Mouse (Mus musculus) hindbrain, embryonic 12.5 days (tissue): ENCODE measurements around the gene Sprr1b. TPM values are rescaled to one million over a fixed set of nuclear protein-coding genes. Genes with fewer than 3 reads are reported as not detected.

Experiments
- ATAC-seq: fragments of 200-750 bp; cut with Nextera tagmentation; 2 replicates; pipeline ENCODE4 v1.8.0; 2017; ENCODE audit warnings: moderate TSS enrichment; ENCODE audit not compliant: low FRiP score
- H3K27ac ChIP-seq: fragments of 300-500 bp; sonication (generic); 2 replicates; pipeline ENCODE4 v1.5.1; 2016; ENCODE audit warnings: mild to moderate bottlenecking
- H3K27me3 ChIP-seq: fragments of 300-500 bp; sonication (generic); 2 replicates; pipeline ENCODE4 v1.6.1; 2016; ENCODE audit warnings: mild to moderate bottlenecking
- H3K36me3 ChIP-seq: fragments of 300-500 bp; sonication (generic); 2 replicates; pipeline ENCODE4 v1.6.1; 2016; ENCODE audit warnings: mild to moderate bottlenecking
- H3K4me1 ChIP-seq: fragments of 300-500 bp; sonication (generic); 2 replicates; pipeline ENCODE4 v1.6.1; 2016
- H3K4me2 ChIP-seq: fragments of 300-500 bp; sonication (generic); replicated peaks from 2 replicates; pipeline ENCODE4 v1.6.1; 2016; ENCODE audit warnings: mild to moderate bottlenecking
- H3K4me3 ChIP-seq: fragments of 300-500 bp; sonication (generic); 2 replicates; pipeline ENCODE4 v1.5.1; 2016; ENCODE audit warnings: mild to moderate bottlenecking
- H3K9ac ChIP-seq: fragments of 300-500 bp; sonication (generic); 2 replicates; pipeline ENCODE4 v1.6.1; 2016; ENCODE audit warnings: mild to moderate bottlenecking, moderate library complexity
- H3K9me3 ChIP-seq: fragments of 300-500 bp; sonication (generic); replicated peaks from 2 replicates; pipeline ENCODE4 v1.6.1; 2016; ENCODE audit warnings: mild to moderate bottlenecking
- WGBS: fragments of 180-500 bp; shearing (Covaris S2); methylation state at CpG from one replicate; pipeline ENCODE4 v1.1.7; 2016; 5-methylcytosine and 5-hydroxymethylcytosine counted together
- polyA plus RNA-seq: library from polyadenylated mRNA; unstranded; fragments of >200 nt; fragmentation: Nextera tagmentation; extraction: Ambion mirVana; gene quantifications from 2 replicates; pipeline ENCODE4 v1.2.1, GENCODE M21; 2016

The Sprr1b gene
- polyA plus RNA-seq, 1 experiment from 2014 or later: not detected

DNA sequence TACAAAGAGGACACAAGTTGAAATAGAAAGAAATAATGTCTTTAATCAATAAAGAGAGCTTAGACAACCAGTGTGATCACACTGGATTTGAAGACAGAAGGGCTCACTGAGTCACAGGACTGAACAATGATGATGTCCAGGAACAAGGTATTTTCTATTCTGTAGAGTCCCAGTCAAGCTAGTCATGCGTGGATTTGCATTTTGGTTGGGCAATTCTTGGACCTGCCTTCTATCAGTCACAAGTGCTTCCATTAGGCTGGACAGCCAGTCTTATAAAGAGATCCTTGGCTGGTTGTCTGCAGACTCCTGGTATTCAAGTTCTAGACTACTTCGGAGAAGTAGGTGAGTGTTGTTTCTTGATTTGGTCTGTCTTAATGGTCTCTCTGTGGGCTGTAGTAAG lies 30.9 kb downstream of the Sprr1b start, which contains the start of gene Sprr2i:
Gene Sprr2i (plus strand): TSS at position 301 of the 400 bp plus-strand sequence.
- H3K4me1 ChIP-seq: no peaks in the 10 kb centered on the region
- H3K36me3 ChIP-seq: no peaks in the 10 kb centered on the region
- H3K9ac ChIP-seq: no peak within 1 kb of the TSS
- no peaks in the 10 kb centered on the region for H3K9me3 ChIP-seq
- H3K27me3 ChIP-seq: no peaks in the 10 kb centered on the region
- no peak within 1 kb of the TSS for H3K4me2 ChIP-seq
- no peak within 1 kb of the TSS for H3K4me3 ChIP-seq
- no peak for ATAC-seq
- H3K27ac ChIP-seq: no peak within 1 kb of the TSS
- WGBS: 89% methylated on average over 2 of the region's 2 CpGs

DNA sequence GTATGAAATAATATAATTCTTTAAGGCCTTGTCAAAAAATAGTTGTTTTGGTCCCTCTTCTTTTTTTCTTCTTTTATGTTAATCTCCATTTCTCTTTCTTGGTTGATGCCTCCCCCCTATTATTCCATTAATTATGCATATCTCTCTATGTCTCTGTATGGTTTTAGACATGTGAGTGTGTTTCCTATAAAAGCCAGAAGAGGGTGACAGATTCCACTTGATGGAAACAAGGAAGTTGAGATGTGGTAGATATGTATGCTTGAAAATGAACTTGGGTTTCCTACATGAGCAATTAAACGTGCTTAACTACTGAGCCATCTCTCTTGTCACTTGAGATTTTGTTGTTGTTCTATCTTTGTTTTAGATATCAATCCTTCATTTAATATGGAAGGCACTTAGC lies 44.3 kb downstream of the Sprr1b start:
- H3K9me3 ChIP-seq: no peaks in the 10 kb centered on the region
- WGBS: 54% methylated on average over 1 of the region's 1 CpGs

More for the DNA sequence above, 44.3 kb downstream of the Sprr1b start:
- Histone ChIP-seq H3K27me3 (no peaks in the 10 kb centered on the region), H3K4me3 (no peak overlapping the region), H3K27ac (no peak overlapping the region), H3K4me2 (no peak overlapping the region), H3K9ac (no peak overlapping the region), H3K4me1 (no peaks in the 10 kb centered on the region), H3K36me3 (no peaks in the 10 kb centered on the region)
- ATAC-seq: no peak

Other genes starting within 250 kb of the Sprr1b start
- gene Sprr2a1, start 223.0 kb downstream of the Sprr1b start, polyA plus RNA-seq: not detected in 2 replicates
- gene Sprr2a2, start 222.9 kb downstream of the Sprr1b start, polyA plus RNA-seq: 0.34 and 0.80 TPM in 2 replicates
- not detected in 2 replicates for gene Sprr2a3, start 153.4 kb downstream of the Sprr1b start, polyA plus RNA-seq
- 2.5 TPM in 2 replicates for gene Sprr2b, start 122.2 kb downstream of the Sprr1b start, polyA plus RNA-seq
- gene Sprr2d, start 99.6 kb downstream of the Sprr1b start, polyA plus RNA-seq: not detected in 2 replicates
- not detected in 2 replicates for gene Sprr2e, start 86.6 kb downstream of the Sprr1b start, polyA plus RNA-seq
- gene Sprr2f, start 73.6 kb downstream of the Sprr1b start, polyA plus RNA-seq: not detected in 2 replicates
- not detected in 2 replicates for gene Sprr2h, start 53.1 kb downstream of the Sprr1b start, polyA plus RNA-seq
- gene Sprr2i, start 30.8 kb downstream of the Sprr1b start, polyA plus RNA-seq: not detected in 2 replicates
- gene Sprr2j-ps, start 20.7 kb downstream of the Sprr1b start, polyA plus RNA-seq: not detected in 2 replicates
- gene Gm9774, start 9.4 kb downstream of the Sprr1b start, polyA plus RNA-seq: 8.3 and 10.0 TPM in 2 replicates
- not detected in 2 replicates for gene Sprr2k, start 6.2 kb downstream of the Sprr1b start, polyA plus RNA-seq
- not detected in 2 replicates for gene Sprr3, start 19.9 kb upstream of the Sprr1b start, polyA plus RNA-seq
- not detected in 2 replicates for gene Sprr1a, start 47.1 kb upstream of the Sprr1b start, polyA plus RNA-seq
- gene Sprr4, start 61.7 kb upstream of the Sprr1b start, polyA plus RNA-seq: not detected in 2 replicates
- not detected in 2 replicates for gene 2310046K23Rik, start 95.7 kb upstream of the Sprr1b start, polyA plus RNA-seq
- gene Ivl, start 134.9 kb upstream of the Sprr1b start, polyA plus RNA-seq: 0.14 TPM in 1 of 2 replicates, not detected in the other
- gene Smcp, start 150.2 kb upstream of the Sprr1b start, polyA plus RNA-seq: not detected in 2 replicates
- not detected in 2 replicates for gene 2210017I01Rik, start 168.7 kb upstream of the Sprr1b start, polyA plus RNA-seq
- gene Lce6a, start 182.9 kb upstream of the Sprr1b start, polyA plus RNA-seq: not detected in 2 replicates
- not detected in 2 replicates for gene Lce1a1, start 209.5 kb upstream of the Sprr1b start, polyA plus RNA-seq
- gene Lce1b, start 218.1 kb upstream of the Sprr1b start, polyA plus RNA-seq: not detected in 2 replicates
- not detected in 2 replicates for gene Lce1a2, start 231.5 kb upstream of the Sprr1b start, polyA plus RNA-seq
- not detected in 2 replicates for gene Lce1c, start 240.5 kb upstream of the Sprr1b start, polyA plus RNA-seq
- gene Lce1d, start 248.4 kb upstream of the Sprr1b start, polyA plus RNA-seq: not detected in 2 replicates